Mouse (Mus musculus) embryo, embryonic 11 days (tissue): ENCODE measurements at regions not wholly inside any gene's neighbourhood (a gene's known extent, or its start where the extent isn't known, plus 50 kb on each side); places are given as distances from the start of the nearest gene placed in this dataset.

ENCODE experiments used
- DNase-seq: peaks from one replicate; pipeline ENCODE4 v3.0.0-alpha.2; 2015

GRCm38 (mm10) chr3:33902431-33902830, 58.3 kb upstream of the Ccdc39 start:
- no peak for DNase-seq

GRCm38 (mm10) chr3:33903326-33903725, 59.2 kb upstream of the Ccdc39 start:
- DNase-seq, result no peak

GRCm38 (mm10) chr3:33903816-33904215, 59.7 kb upstream of the Ccdc39 start:
- no peak for DNase-seq

GRCm38 (mm10) chr3:33904854-33905678, 61.0 kb upstream of the Ccdc39 start:
- DNase-seq, result peak; percentile 74

- DNase-seq, result no peak
Observed at GRCm38 (mm10) chr3:33905679-33906007, 61.5 kb upstream of the Ccdc39 start.

GRCm38 (mm10) chr3:33907061-33907460, 63.0 kb upstream of the Ccdc39 start:
- no peak for DNase-seq

GRCm38 (mm10) chr3:33911559-33911958, 67.4 kb upstream of the Ccdc39 start:
- DNase-seq, result no peak

GRCm38 (mm10) chr3:33913470-33913869, 69.4 kb upstream of the Ccdc39 start:
- DNase-seq, result no peak

GRCm38 (mm10) chr3:33914386-33914785, 70.3 kb upstream of the Ccdc39 start:
- DNase-seq, result no peak

- DNase-seq, result no peak
Observed at GRCm38 (mm10) chr3:33915777-33916176, 71.7 kb upstream of the Ccdc39 start.

- no peak for DNase-seq
Observed at GRCm38 (mm10) chr3:33916318-33916717, 72.2 kb upstream of the Ccdc39 start.

- DNase-seq, result no peak
Observed at GRCm38 (mm10) chr3:33916818-33917217, 72.7 kb upstream of the Ccdc39 start.

- DNase-seq, result peak; percentile 89
Observed at GRCm38 (mm10) chr3:33918785-33919184, 74.7 kb upstream of the Ccdc39 start.

- DNase-seq, result no peak
Observed at GRCm38 (mm10) chr3:33925072-33925471, 81.0 kb upstream of the Ccdc39 start.

- DNase-seq, result no peak
Observed at GRCm38 (mm10) chr3:33955064-33955463, 64.7 kb upstream of the Fxr1 start.

GRCm38 (mm10) chr3:33955854-33956624, 63.7 kb upstream of the Fxr1 start:
- peak; percentile 87 for DNase-seq

GRCm38 (mm10) chr3:33956625-33957023, 63.1 kb upstream of the Fxr1 start:
- DNase-seq, result no peak

GRCm38 (mm10) chr3:33957676-33958075, 62.1 kb upstream of the Fxr1 start:
- no peak for DNase-seq

- DNase-seq, result no peak
Observed at GRCm38 (mm10) chr3:33958216-33958615, 61.5 kb upstream of the Fxr1 start.

GRCm38 (mm10) chr3:33960211-33960610, 59.5 kb upstream of the Fxr1 start:
- no peak for DNase-seq

GRCm38 (mm10) chr3:33962938-33963337, 56.8 kb upstream of the Fxr1 start:
- DNase-seq, result no peak

- no peak for DNase-seq
Observed at GRCm38 (mm10) chr3:33967184-33967583, 52.6 kb upstream of the Fxr1 start.
